28 mouse cellular contexts compared by ENCODE assay signal in the genomic region with DNA sequence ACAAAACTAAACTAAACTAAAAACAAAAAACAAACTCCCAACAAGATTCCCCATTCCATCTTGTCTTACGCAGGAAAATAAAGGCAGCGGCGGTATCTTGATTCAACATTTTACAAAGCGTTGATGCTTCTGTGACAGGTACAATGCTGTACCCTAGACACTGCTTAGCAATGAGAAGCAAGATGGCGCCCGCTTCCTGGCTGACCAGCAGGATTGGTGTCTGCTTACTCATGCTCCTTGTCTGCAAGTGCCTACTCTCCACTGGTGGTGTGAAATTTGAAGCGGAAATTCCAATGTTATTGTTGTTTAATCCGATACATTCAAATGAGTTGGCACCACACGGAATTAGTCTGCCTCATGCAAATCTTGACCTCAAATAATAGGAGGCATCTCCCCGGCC.
DNase-seq lines count a peak whose midpoint lies in the region; ATAC-seq and TF ChIP-seq lines count a peak whose summit lies in the region.
"Had no signal": no experiment of that assay in that cellular context is flagged by ENCODE, and none has a peak within 500 bp of the region (broad histone marks: within the 10 kb centered on the region; RNA-seq: fewer than 3 reads in every experiment).

No protein-coding gene starts in this region.

- H3K27me3 ChIP-seq in forebrain, embryonic 10.5 days (ENCODE audit: poor library complexity, severe bottlenecking) = peaks cover 29% of the 10 kb centered on the region
- no peaks in the 10 kb centered on the region for H3K27me3 ChIP-seq in forebrain, embryonic 11.5 days (ENCODE audit: control insufficient read depth, insufficient read depth, low read length)
- no peaks in the 10 kb centered on the region for H3K27me3 ChIP-seq in midbrain, embryonic 11.5 days (ENCODE audit: control insufficient read depth, insufficient read depth, low read length)
- peaks cover 16% of the 10 kb centered on the region; the same call in 1 of the 2 replicates for H3K27me3 ChIP-seq in midbrain, embryonic 10.5 days (ENCODE audit: low read depth, poor library complexity, severe bottlenecking)
- H3K27me3 ChIP-seq: CH12.LX; embryonic facial prominence, embryonic 13.5 days; embryonic facial prominence, embryonic 15.5 days had no signal

- DNase-seq in forebrain, embryonic 10.5 days (ENCODE audit: extremely low spot score, low spot score) = no peak
- DNase-seq in forebrain, embryonic 11.5 days (ENCODE audit: low spot score) = no peak
- DNase-seq in midbrain, embryonic 11.5 days (ENCODE audit: low spot score, missing footprints) = peak; percentile 62
- DNase-seq in midbrain, embryonic 10.5 days (ENCODE audit: low spot score) = no peak
- DNase-seq in Muller cell, postnatal 12 days (ENCODE audit: inconsistent ontology term) = peak; percentile 13
- DNase-seq in brain, embryonic 14.5 days (ENCODE audit: low read depth) = peak; percentile 24
- DNase-seq in neural tube, embryonic 10.5 days (ENCODE audit: extremely low spot score, low spot score) = no peak
- DNase-seq: adrenal gland, adult 8-10 months; adrenal gland, postnatal 14 days; adrenal gland, postnatal 36 days; B cell, adult 2 months; cerebellum, adult 11 months; cerebellum, adult 18-20 months; cerebellum, adult 8-10 months; cerebellum, adult 9-11 months; cerebellum, postnatal 14 days; cerebellum, postnatal 36 days; embryo, embryonic 11 days had no signal

- H3K4me3 ChIP-seq in forebrain, embryonic 10.5 days = no peak overlapping the region
- H3K4me3 ChIP-seq in forebrain, embryonic 11.5 days (ENCODE audit: low read depth, low read length) = no peak overlapping the region
- no peak overlapping the region for H3K4me3 ChIP-seq in midbrain, embryonic 11.5 days (ENCODE audit: low read depth, low read length)
- no peak overlapping the region for H3K4me3 ChIP-seq in midbrain, embryonic 10.5 days
- H3K4me3 ChIP-seq: embryonic facial prominence, embryonic 13.5 days; embryonic facial prominence, embryonic 15.5 days; erythroblast, embryonic 14.5 days; forebrain, embryonic 12.5 days had no signal

- H3K9me3 ChIP-seq in forebrain, embryonic 10.5 days = no peaks in the 10 kb centered on the region
- no peaks in the 10 kb centered on the region for H3K9me3 ChIP-seq in forebrain, embryonic 11.5 days (ENCODE audit: control insufficient read depth, low read length)
- no peaks in the 10 kb centered on the region for H3K9me3 ChIP-seq in midbrain, embryonic 11.5 days (ENCODE audit: control insufficient read depth, low read length)
- H3K9me3 ChIP-seq in midbrain, embryonic 10.5 days (replicated peaks) = no peaks in the 10 kb centered on the region
- H3K9me3 ChIP-seq: embryonic facial prominence, embryonic 13.5 days; embryonic facial prominence, embryonic 15.5 days; forebrain, embryonic 12.5 days; G1E had no signal

- no peak for TF ChIP-seq POLR2A in brain, embryonic 14.5 days (IDR thresholded peaks at IDR 0.05; ENCODE audit: borderline replicate concordance, extremely low read depth, insufficient read depth, insufficient read length, poor library complexity, severe bottlenecking)

- no peaks in the 10 kb centered on the region for H3K36me3 ChIP-seq in forebrain, embryonic 10.5 days (replicated peaks)
- H3K36me3 ChIP-seq in forebrain, embryonic 11.5 days (ENCODE audit: control insufficient read depth, insufficient read depth, low read length) = no peaks in the 10 kb centered on the region
- H3K36me3 ChIP-seq in midbrain, embryonic 11.5 days (ENCODE audit: control insufficient read depth, insufficient read depth, low read length) = no peaks in the 10 kb centered on the region; the same call in 1 of the 2 replicates
- H3K36me3 ChIP-seq in midbrain, embryonic 10.5 days = 0 out of 2 replicates have a peak, but pooled peaks cover 4% of the 10 kb centered on the region
- H3K36me3 ChIP-seq: embryonic facial prominence, embryonic 13.5 days; embryonic facial prominence, embryonic 15.5 days; forebrain, embryonic 12.5 days; G1E had no signal

- TF ChIP-seq CTCF in brain, embryonic 14.5 days (IDR thresholded peaks at IDR 0.05; ENCODE audit: borderline replicate concordance, extremely low read depth, insufficient read depth, insufficient read length) = no peak

- H3K4me2 ChIP-seq in forebrain, embryonic 11.5 days (ENCODE audit: low read depth, low read length, severe bottlenecking) = no peak overlapping the region
- no peak overlapping the region for H3K4me2 ChIP-seq in midbrain, embryonic 11.5 days
- H3K4me2 ChIP-seq: embryonic facial prominence, embryonic 13.5 days; embryonic facial prominence, embryonic 15.5 days; forebrain, embryonic 12.5 days had no signal

- ATAC-seq in forebrain, embryonic 11.5 days (replicated peaks; ENCODE audit: low FRiP score) = no peak
- ATAC-seq in midbrain, embryonic 11.5 days (ENCODE audit: low FRiP score) = no peak
- ATAC-seq: activated CD4-positive, CD25-positive, alpha-beta regulatory T cell, adult 4 months; CD4-positive, CD25-positive, alpha-beta regulatory T cell, adult 4 months; forebrain, embryonic 14.5 days; forebrain, embryonic 16.5 days had no signal

- peaks cover 7% of the 10 kb centered on the region for H3K4me1 ChIP-seq in forebrain, embryonic 10.5 days
- 0 out of 2 replicates have a peak, but pooled peaks cover 2% of the 10 kb centered on the region for H3K4me1 ChIP-seq in forebrain, embryonic 11.5 days (replicated peaks; ENCODE audit: control insufficient read depth, insufficient read depth, low read length)
- H3K4me1 ChIP-seq in midbrain, embryonic 11.5 days (ENCODE audit: control insufficient read depth, insufficient read depth, low read length) = no peaks in the 10 kb centered on the region
- no peaks in the 10 kb centered on the region for H3K4me1 ChIP-seq in midbrain, embryonic 10.5 days
- H3K4me1 ChIP-seq: embryonic facial prominence, embryonic 13.5 days; embryonic facial prominence, embryonic 15.5 days had no signal

- H3K9ac ChIP-seq in forebrain, embryonic 11.5 days (ENCODE audit: low read length) = no peak overlapping the region
- no peak overlapping the region for H3K9ac ChIP-seq in midbrain, embryonic 11.5 days (ENCODE audit: low read length)
- H3K9ac ChIP-seq: embryonic facial prominence, embryonic 13.5 days; embryonic facial prominence, embryonic 15.5 days; forebrain, embryonic 12.5 days had no signal

- WGBS in forebrain, embryonic 10.5 days = 92% methylated on average over 10 of the region's 10 CpGs
- 94% methylated on average over 10 of the region's 10 CpGs for WGBS in forebrain, embryonic 11.5 days
- 89% methylated on average over 10 of the region's 10 CpGs for WGBS in midbrain, embryonic 11.5 days
- 94% methylated on average over 10 of the region's 10 CpGs for WGBS in midbrain, embryonic 10.5 days

- H3K27ac ChIP-seq in forebrain, embryonic 10.5 days = peak overlapping the region; percentile 46; the same call in 1 of the 2 replicates
- no peak overlapping the region for H3K27ac ChIP-seq in forebrain, embryonic 11.5 days (ENCODE audit: low read depth, low read length)
- H3K27ac ChIP-seq in midbrain, embryonic 11.5 days (ENCODE audit: low read depth, low read length) = no peak overlapping the region
- no peak overlapping the region for H3K27ac ChIP-seq in midbrain, embryonic 10.5 days (replicated peaks)
- H3K27ac ChIP-seq: embryonic facial prominence, embryonic 13.5 days; embryonic facial prominence, embryonic 15.5 days; forebrain, embryonic 12.5 days had no signal

Comparison
In these comparisons a context has a peak if more than half of its experiments do, and no peak if none do; other contexts are left out.
1. DNase-seq: peak in midbrain, embryonic 11.5 days (single experiment), Muller cell, postnatal 12 days (single experiment) and brain, embryonic 14.5 days (single experiment); none in forebrain, embryonic 10.5 days (single experiment), forebrain, embryonic 11.5 days (single experiment), midbrain, embryonic 10.5 days (single experiment) and neural tube, embryonic 10.5 days (single experiment).